Mouse (Mus musculus) stomach, embryonic 14.5 days (tissue): ENCODE measurements around the gene Kif17. TPM values are rescaled to one million over a fixed set of nuclear protein-coding genes. Genes with fewer than 3 reads are reported as not detected.

ENCODE experiments used
- ATAC-seq: fragments of 200-750 bp; cut with Nextera tagmentation; 2 replicates; pipeline ENCODE4 v1.8.0; 2017; ENCODE audit warnings: low read depth, moderate TSS enrichment; ENCODE audit not compliant: insufficient number of reproducible peaks, insufficient read depth, low FRiP score
- H3K27ac ChIP-seq: fragments of 300-500 bp; sonication (generic); 2 replicates; pipeline ENCODE4 v1.5.1; 2014; ENCODE audit warnings: mild to moderate bottlenecking, low read length, moderate library complexity, mixed read lengths
- H3K27me3 ChIP-seq: fragments of 300-500 bp; sonication (generic); 2 replicates; pipeline ENCODE4 v1.6.1; 2014; ENCODE audit warnings: low read length, control low read depth, mixed read lengths; ENCODE audit not compliant: control insufficient read depth, insufficient read depth
- H3K36me3 ChIP-seq: fragments of 300-500 bp; sonication (generic); 2 replicates; pipeline ENCODE4 v1.6.1; 2014; ENCODE audit warnings: mild to moderate bottlenecking, control low read depth, low read length, moderate library complexity, mixed read lengths; ENCODE audit not compliant: control insufficient read depth, insufficient read depth
- H3K4me1 ChIP-seq: fragments of 300-500 bp; sonication (generic); 2 replicates; pipeline ENCODE4 v1.6.1; 2014; ENCODE audit warnings: low read length, control low read depth, mixed read lengths; ENCODE audit not compliant: control insufficient read depth, insufficient read depth
- H3K4me2 ChIP-seq: fragments of 300-500 bp; sonication (generic); replicated peaks from 2 replicates; pipeline ENCODE4 v1.6.1; 2014; ENCODE audit warnings: low read depth, low read length, control low read depth
- H3K4me3 ChIP-seq: fragments of 300-500 bp; sonication (generic); 2 replicates; pipeline ENCODE4 v1.5.1; 2014; ENCODE audit warnings: low read depth, low read length, control low read depth
- H3K9ac ChIP-seq: fragments of 300-500 bp; sonication (generic); replicated peaks from 2 replicates; pipeline ENCODE4 v1.6.1; 2014; ENCODE audit warnings: low read depth, mild to moderate bottlenecking, control low read depth, low read length, moderate library complexity, mixed read lengths
- H3K9me3 ChIP-seq: fragments of 300-500 bp; sonication (generic); 2 replicates; pipeline ENCODE4 v1.6.1; 2016; ENCODE audit warnings: low read depth, low read length, control low read depth; ENCODE audit not compliant: control insufficient read depth
- WGBS: fragments of 180-500 bp; shearing (Covaris S2); extraction: QIAGEN DNeasy Blood & Tissue Kit; methylation state at CpG from one replicate; pipeline ENCODE4 v1.1.7; 2014; 5-methylcytosine and 5-hydroxymethylcytosine counted together
- polyA plus RNA-seq: library from polyadenylated mRNA; unstranded; fragments of >200 nt; fragmentation: Nextera tagmentation; extraction: Ambion mirVana; gene quantifications from 2 replicates; pipeline ENCODE4 v1.2.1, GENCODE M21; 2014

Gene Kif17
- polyA plus RNA-seq, 1 experiment from 2014 or later = 1.5 TPM

DNA sequence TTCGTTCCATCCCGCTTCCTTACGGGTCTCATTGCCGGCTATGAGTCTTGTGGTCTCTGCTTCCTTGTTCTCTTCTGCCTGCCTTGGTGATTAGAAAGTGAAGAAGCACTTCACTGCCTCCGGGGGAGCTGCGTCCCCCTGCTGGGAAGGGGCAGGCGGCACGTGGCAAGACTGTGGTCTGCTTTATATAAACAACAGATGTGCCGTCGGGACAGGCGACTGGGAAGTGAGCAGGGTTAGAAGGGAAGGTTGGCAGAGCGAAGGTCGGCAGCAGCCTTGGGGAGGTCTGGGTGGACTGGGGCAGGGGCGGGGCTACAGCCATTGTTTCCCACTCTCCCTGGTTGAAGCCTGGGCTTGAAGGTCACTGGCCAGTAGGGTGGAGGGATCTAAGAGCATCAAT, 1.6 kb downstream of the Kif17 start:
- peak overlapping the region; percentile 32 for H3K4me2 ChIP-seq
- ATAC-seq = peak; percentile 44; the same call in 1 of the 2 replicates
- peaks cover 16% of the 10 kb centered on the region for H3K27me3 ChIP-seq
- peaks cover 17% of the 10 kb centered on the region for H3K4me1 ChIP-seq
- no peaks in the 10 kb centered on the region for H3K9me3 ChIP-seq
- peak overlapping the region; percentile 9 for H3K4me3 ChIP-seq
- H3K36me3 ChIP-seq = no peaks in the 10 kb centered on the region; the same call in 1 of the 2 replicates
- 1% methylated on average over 14 of the region's 14 CpGs for WGBS
- no peak overlapping the region for H3K27ac ChIP-seq
- H3K9ac ChIP-seq = no peak overlapping the region

DNA sequence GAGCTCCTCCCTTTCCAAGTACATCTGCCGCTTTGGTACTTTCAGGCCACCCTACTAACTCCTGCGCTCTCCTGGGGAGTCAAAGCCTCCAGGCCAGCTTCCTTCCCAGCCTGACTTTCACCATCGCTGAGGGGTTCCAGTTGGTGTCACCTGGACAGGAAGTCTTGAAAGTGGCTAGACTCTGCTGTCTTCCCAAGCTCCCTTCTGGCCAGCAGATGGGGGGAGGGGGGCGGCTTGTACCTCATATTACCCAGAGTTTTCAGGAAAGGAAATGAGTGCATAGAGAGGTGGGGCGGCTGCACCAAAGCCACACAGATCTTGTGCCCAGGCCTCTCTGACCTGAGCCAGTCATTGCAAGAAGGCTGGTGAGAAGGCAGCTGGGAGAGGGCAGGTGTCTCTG, 2.0 kb downstream of the Kif17 start:
- Histone ChIP-seq H3K36me3 (no peaks in the 10 kb centered on the region; the same call in 1 of the 2 replicates), H3K4me2 (peak overlapping the region; percentile 32), H3K9ac (no peak overlapping the region), H3K4me3 (no peak overlapping the region), H3K4me1 (peaks cover 17% of the 10 kb centered on the region), H3K9me3 (no peaks in the 10 kb centered on the region), H3K27ac (no peak overlapping the region), H3K27me3 (peaks cover 16% of the 10 kb centered on the region)
- ATAC-seq = no peak
- WGBS = 22% methylated on average over 5 of the region's 5 CpGs

DNA sequence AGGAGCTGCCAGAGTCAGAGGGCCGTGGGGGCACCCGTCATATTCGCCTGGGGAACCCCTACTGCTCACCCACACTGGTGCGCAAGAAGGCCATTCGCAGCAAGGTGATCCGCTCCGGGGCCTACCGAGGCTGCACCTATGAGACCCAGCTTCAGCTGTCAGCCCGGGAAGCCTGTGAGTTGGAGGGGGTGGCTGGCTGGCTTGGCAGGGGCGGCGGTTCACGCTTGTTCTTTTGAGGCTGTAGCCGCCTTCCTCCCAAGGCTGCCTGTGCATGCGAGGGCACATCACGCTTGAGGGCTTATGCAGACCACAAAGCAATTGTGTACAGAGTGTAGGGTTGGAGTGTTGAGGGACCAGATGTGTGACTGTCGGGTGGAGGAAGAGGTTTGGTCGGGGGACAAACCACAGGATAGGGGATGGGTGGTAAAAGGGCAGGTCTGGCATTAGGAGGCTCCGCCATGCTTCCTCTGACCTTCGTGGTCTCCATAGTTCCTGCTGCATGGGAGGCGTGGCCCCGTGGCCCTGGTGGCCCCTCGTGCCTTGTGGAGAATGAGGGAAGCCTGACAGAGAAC, 7.0 kb downstream of the Kif17 start:
- no peak for ATAC-seq
- H3K27ac ChIP-seq = no peak overlapping the region
- no peak overlapping the region for H3K4me2 ChIP-seq
- H3K4me3 ChIP-seq = no peak overlapping the region
- H3K9me3 ChIP-seq = no peaks in the 10 kb centered on the region
- H3K4me1 ChIP-seq = peaks cover 3% of the 10 kb centered on the region; the same call in 1 of the 2 replicates
- H3K27me3 ChIP-seq = 0 out of 2 replicates have a peak, but pooled peaks cover 8% of the 10 kb centered on the region
- H3K36me3 ChIP-seq = no peaks in the 10 kb centered on the region
- no peak overlapping the region for H3K9ac ChIP-seq
- WGBS = 82% methylated on average over 22 of the region's 22 CpGs

DNA sequence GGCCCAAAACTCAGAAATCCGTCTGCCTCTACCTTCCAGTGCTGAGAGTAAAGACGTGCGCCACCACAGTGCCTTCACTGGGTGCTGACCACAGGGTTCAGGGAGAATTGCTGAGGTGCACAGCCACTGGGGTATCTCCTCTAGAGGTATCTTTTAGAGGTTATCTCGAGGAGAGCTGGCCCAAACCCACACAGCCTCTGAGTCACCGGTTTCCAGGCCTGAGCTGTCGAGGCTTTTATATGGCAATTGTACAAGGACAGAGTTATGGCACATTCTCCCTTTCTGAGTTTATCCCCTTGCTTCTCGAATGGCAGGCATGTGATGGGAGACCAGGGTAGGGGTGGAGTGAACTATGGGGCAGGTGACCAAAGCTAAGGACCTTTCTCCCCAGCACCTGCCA, 8.4 kb downstream of the Kif17 start:
- no peak overlapping the region for H3K9ac ChIP-seq
- H3K4me2 ChIP-seq = no peak overlapping the region
- H3K9me3 ChIP-seq = no peaks in the 10 kb centered on the region

DNA sequence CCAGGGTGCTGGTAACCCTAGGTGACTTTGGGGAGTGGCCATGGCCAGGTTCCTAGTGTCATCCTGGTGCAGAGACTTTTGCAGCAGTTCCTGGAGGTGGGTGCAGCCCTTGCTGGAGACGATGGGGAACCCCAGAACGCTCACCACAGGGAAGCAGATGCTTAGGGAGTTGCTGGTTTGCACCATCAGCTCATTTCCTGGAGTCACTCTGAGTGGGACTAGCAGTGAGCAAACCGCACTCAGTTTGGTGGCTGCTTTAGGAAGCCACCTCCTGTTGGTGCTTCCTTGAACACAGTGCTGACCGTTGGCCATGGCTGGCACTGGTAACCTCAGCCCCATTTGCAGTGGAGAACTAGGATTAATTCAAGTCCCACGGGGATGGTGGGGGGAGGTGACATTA, 9.2 kb downstream of the Kif17 start:
- Histone ChIP-seq H3K27me3 (no peaks in the 10 kb centered on the region; the same call in 1 of the 2 replicates), H3K9me3 (no peaks in the 10 kb centered on the region), H3K4me3 (no peak overlapping the region), H3K4me2 (no peak overlapping the region), H3K9ac (no peak overlapping the region), H3K36me3 (no peaks in the 10 kb centered on the region), H3K4me1 (0 out of 2 replicates have a peak, but pooled peaks cover 4% of the 10 kb centered on the region), H3K27ac (no peak overlapping the region)
- 80% methylated on average over 5 of the region's 5 CpGs for WGBS
- ATAC-seq = no peak

More for the DNA sequence above, 8.4 kb downstream of the Kif17 start:
- H3K27me3 ChIP-seq = 0 out of 2 replicates have a peak, but pooled peaks cover under 1% of the 10 kb centered on the region
- H3K27ac ChIP-seq = no peak overlapping the region
- 82% methylated on average over 7 of the region's 7 CpGs for WGBS
- ATAC-seq = no peak
- H3K4me1 ChIP-seq = 0 out of 2 replicates have a peak, but pooled peaks cover 4% of the 10 kb centered on the region
- H3K4me3 ChIP-seq = no peak overlapping the region
- no peaks in the 10 kb centered on the region for H3K36me3 ChIP-seq

DNA sequence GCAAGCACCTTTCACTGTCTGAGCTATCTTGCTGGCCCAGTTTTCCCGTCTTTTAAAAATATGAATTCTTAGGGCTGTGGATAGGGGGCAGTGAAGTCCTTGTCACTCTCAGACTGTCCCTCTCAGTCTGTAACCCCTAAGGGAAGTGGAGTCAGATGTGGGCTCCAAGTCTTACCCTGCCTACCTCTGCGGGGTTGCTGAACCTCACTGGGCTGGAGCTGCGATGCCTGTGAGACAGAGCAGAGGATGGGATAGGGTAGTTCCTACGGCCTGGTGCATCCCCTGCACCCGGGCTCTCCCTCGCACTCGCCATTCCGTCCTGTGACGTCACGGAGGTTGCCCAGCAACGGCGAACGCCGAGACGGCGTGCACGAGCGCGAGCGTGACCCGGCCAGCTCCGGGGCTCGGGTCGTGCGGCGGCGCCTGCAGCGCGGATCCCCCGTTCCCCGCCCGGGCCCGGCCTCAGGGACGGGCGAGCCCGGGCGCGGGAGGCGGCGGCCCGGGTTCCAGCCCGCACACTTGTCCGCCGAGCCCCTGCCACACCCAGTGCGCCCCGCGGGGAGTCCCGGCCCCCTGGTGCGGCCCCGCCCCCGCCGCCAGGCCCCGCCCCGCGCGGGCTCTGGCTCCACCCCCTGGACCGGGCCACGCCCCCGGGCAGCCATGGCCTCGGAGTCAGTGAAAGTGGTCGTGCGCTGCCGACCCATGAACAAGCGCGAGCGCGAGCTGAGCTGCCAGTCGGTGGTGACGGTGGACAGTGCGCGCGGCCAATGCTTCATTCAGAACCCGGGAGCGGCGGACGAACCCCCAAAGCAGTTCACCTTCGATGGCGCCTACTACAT, 11.8 kb downstream of the Kif17 start:
- no peak overlapping the region for H3K27ac ChIP-seq
- ATAC-seq = peak; percentile 87
- peak overlapping the region; percentile 55 for H3K4me3 ChIP-seq
- H3K36me3 ChIP-seq = no peaks in the 10 kb centered on the region
- H3K9ac ChIP-seq = peak overlapping the region; percentile 26; the same call in 1 of the 2 replicates
- peak overlapping the region; percentile 88 for H3K4me2 ChIP-seq
- H3K4me1 ChIP-seq = 0 out of 2 replicates have a peak, but pooled peaks cover 4% of the 10 kb centered on the region
- no peaks in the 10 kb centered on the region; the same call in 1 of the 2 replicates for H3K27me3 ChIP-seq
- under 1% methylated on average over 75 of the region's 78 CpGs for WGBS
- H3K9me3 ChIP-seq = no peaks in the 10 kb centered on the region

DNA sequence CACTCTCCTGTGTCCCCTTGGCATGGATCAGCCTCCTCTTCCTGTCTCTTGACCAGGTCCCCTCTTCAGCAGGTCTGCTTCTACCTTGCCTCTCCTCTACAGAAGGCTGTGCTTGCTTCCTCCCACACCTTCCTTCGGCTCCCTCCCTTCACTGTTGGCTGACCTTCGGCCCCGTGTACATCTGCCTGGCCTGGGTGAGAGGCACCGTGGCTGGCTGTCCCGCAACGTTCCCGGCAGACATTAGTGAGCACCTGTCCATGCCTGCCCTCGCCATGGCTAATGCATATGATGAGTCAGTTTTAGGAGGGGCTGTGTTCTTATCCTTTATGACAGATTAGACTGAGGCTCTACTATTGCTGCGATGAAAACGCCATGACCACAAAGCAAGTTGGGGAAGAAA, 17.6 kb downstream of the Kif17 start:
- Histone ChIP-seq H3K9me3 (no peaks in the 10 kb centered on the region), H3K27me3 (no peaks in the 10 kb centered on the region; the same call in 1 of the 2 replicates), H3K9ac (no peak overlapping the region), H3K4me2 (no peak overlapping the region), H3K27ac (no peak overlapping the region), H3K4me3 (no peak overlapping the region), H3K36me3 (no peaks in the 10 kb centered on the region), H3K4me1 (0 out of 2 replicates have a peak, but pooled peaks cover 1% of the 10 kb centered on the region)
- WGBS = 79% methylated on average over 10 of the region's 10 CpGs
- no peak for ATAC-seq

DNA sequence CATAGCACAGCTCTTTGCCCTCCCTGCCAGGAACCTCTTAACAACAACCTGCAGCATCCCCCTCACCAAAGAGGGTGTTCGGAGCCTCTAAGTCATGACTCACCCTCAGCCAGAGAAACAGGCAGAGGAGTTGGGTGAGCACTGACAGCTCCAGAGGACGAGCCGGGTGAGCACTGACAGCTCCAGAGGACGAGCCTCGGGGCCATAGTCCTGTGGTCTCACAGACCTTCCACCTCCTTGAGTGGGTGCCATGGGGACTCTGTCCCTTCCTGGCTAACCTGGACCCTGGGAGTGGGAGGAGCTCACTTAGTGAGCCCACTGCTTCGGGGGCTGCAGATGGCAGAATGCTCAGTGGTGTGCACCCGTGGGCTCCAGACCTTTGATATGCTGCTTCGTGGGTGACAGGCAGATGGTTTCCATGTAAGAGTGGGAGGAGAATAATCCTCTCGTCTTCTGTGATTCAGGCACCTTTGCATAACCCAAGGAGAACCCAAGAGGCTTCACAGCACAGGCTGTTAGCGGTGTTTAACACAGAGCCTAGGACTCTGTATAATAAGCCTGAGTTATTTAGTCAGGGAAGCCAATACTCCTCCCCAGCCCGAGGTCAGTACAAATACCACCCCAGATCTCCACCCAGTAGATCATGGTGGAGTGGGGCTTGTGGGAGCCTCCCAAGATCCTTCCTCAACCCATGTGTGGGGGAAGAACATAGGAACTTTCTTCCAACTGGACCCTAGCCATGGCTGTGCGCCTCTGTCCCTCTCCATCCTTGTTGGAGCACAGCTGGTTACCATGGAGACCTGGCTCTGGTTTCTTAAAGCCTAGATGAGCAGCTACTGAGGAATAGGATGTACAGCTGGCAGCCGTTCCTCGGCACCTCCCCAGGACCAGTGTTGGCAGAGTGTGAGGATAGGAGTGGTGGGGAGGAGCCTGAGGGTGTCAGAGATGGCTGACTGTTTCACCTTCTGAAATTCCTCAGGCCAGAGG, 22.1 kb downstream of the Kif17 start:
- no peak overlapping the region for H3K4me2 ChIP-seq
- H3K4me3 ChIP-seq = no peak overlapping the region
- H3K27me3 ChIP-seq = no peaks in the 10 kb centered on the region
- no peaks in the 10 kb centered on the region for H3K9me3 ChIP-seq
- ATAC-seq = peak; percentile 64; the same call in 1 of the 2 replicates
- H3K36me3 ChIP-seq = no peaks in the 10 kb centered on the region
- H3K4me1 ChIP-seq = no peaks in the 10 kb centered on the region
- no peak overlapping the region for H3K9ac ChIP-seq
- 64% methylated on average over 14 of the region's 14 CpGs for WGBS
- no peak overlapping the region for H3K27ac ChIP-seq
